Mouse (Mus musculus) stomach, embryonic 14.5 days (tissue): ENCODE measurements around the gene Mbnl2. TPM values are rescaled to one million over a fixed set of nuclear protein-coding genes. Genes with fewer than 3 reads are reported as not detected.
A peak's percentile ranks its signal among the peaks of the same experiment; 100 is the strongest.

Experiments used
- ATAC-seq: fragments of 200-750 bp; cut with Nextera tagmentation; 2 replicates; pipeline ENCODE4 v1.8.0; 2017; ENCODE audit warnings: low read depth, moderate TSS enrichment; ENCODE audit not compliant: insufficient number of reproducible peaks, insufficient read depth, low FRiP score
- H3K27ac ChIP-seq: fragments of 300-500 bp; sonication (generic); 2 replicates; pipeline ENCODE4 v1.5.1; 2014; ENCODE audit warnings: mild to moderate bottlenecking, low read length, moderate library complexity, mixed read lengths
- H3K27me3 ChIP-seq: fragments of 300-500 bp; sonication (generic); 2 replicates; pipeline ENCODE4 v1.6.1; 2014; ENCODE audit warnings: low read length, control low read depth, mixed read lengths; ENCODE audit not compliant: control insufficient read depth, insufficient read depth
- H3K36me3 ChIP-seq: fragments of 300-500 bp; sonication (generic); 2 replicates; pipeline ENCODE4 v1.6.1; 2014; ENCODE audit warnings: mild to moderate bottlenecking, control low read depth, low read length, moderate library complexity, mixed read lengths; ENCODE audit not compliant: control insufficient read depth, insufficient read depth
- H3K4me1 ChIP-seq: fragments of 300-500 bp; sonication (generic); 2 replicates; pipeline ENCODE4 v1.6.1; 2014; ENCODE audit warnings: low read length, control low read depth, mixed read lengths; ENCODE audit not compliant: control insufficient read depth, insufficient read depth
- H3K4me2 ChIP-seq: fragments of 300-500 bp; sonication (generic); replicated peaks from 2 replicates; pipeline ENCODE4 v1.6.1; 2014; ENCODE audit warnings: low read depth, low read length, control low read depth
- H3K4me3 ChIP-seq: fragments of 300-500 bp; sonication (generic); 2 replicates; pipeline ENCODE4 v1.5.1; 2014; ENCODE audit warnings: low read depth, low read length, control low read depth
- H3K9ac ChIP-seq: fragments of 300-500 bp; sonication (generic); replicated peaks from 2 replicates; pipeline ENCODE4 v1.6.1; 2014; ENCODE audit warnings: low read depth, mild to moderate bottlenecking, control low read depth, low read length, moderate library complexity, mixed read lengths
- H3K9me3 ChIP-seq: fragments of 300-500 bp; sonication (generic); 2 replicates; pipeline ENCODE4 v1.6.1; 2016; ENCODE audit warnings: low read depth, low read length, control low read depth; ENCODE audit not compliant: control insufficient read depth
- WGBS: fragments of 180-500 bp; shearing (Covaris S2); extraction: QIAGEN DNeasy Blood & Tissue Kit; methylation state at CpG from one replicate; pipeline ENCODE4 v1.1.7; 2014; 5-methylcytosine and 5-hydroxymethylcytosine counted together
- polyA plus RNA-seq: library from polyadenylated mRNA; unstranded; fragments of >200 nt; fragmentation: Nextera tagmentation; extraction: Ambion mirVana; gene quantifications from 2 replicates; pipeline ENCODE4 v1.2.1, GENCODE M21; 2014

Gene Mbnl2
- polyA plus RNA-seq, 1 experiment from 2014 or later: 119 TPM

DNA sequence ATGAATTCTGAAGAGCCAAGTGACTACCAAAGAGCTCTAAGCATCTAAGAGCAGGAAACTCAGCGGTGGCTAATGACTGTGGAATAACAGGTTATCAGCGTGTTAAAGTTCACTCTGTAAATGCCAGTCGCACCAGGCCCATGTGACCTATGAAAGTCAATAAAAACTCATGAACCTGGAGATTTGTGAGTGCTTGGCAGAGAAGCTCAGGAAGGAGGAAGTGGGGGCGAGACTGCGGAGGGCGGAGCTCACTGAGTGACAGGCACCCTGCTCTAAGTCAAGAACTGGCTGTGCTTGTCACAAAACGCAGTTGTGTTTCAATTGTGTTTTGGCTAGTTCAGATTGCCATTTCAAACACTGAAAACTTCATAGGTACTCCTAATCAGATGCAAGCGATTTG, 131.4 kb downstream of the Mbnl2 start:
- Histone ChIP-seq H3K4me3 (no peak overlapping the region), H3K9me3 (no peaks in the 10 kb centered on the region), H3K27ac (no peak overlapping the region; the same call in 1 of the 2 replicates), H3K36me3 (peaks cover 26% of the 10 kb centered on the region; the same call in 1 of the 2 replicates), H3K9ac (no peak overlapping the region), H3K4me2 (no peak overlapping the region), H3K4me1 (no peaks in the 10 kb centered on the region; the same call in 1 of the 2 replicates), H3K27me3 (no peaks in the 10 kb centered on the region)
- 58% methylated on average over 8 of the region's 8 CpGs for whole genome bisulfite sequencing
- peak; percentile 79 for ATAC-seq

- H3K27me3 ChIP-seq: no peaks in the 10 kb centered on the region
- H3K9me3 ChIP-seq: no peaks in the 10 kb centered on the region
- H3K9ac ChIP-seq: no peak overlapping the region
- WGBS: 89% methylated on average over 10 of the region's 10 CpGs
- no peak for ATAC-seq
- no peaks in the 10 kb centered on the region; the same call in 1 of the 2 replicates for H3K4me1 ChIP-seq
- peaks cover 16% of the 10 kb centered on the region for H3K36me3 ChIP-seq
- H3K27ac ChIP-seq: no peak overlapping the region
- no peak overlapping the region for H3K4me3 ChIP-seq
- H3K4me2 ChIP-seq: no peak overlapping the region
Measured at GRCm38 (mm10) chr14:120409854-120410253, 134.4 kb downstream of the Mbnl2 start.

DNA sequence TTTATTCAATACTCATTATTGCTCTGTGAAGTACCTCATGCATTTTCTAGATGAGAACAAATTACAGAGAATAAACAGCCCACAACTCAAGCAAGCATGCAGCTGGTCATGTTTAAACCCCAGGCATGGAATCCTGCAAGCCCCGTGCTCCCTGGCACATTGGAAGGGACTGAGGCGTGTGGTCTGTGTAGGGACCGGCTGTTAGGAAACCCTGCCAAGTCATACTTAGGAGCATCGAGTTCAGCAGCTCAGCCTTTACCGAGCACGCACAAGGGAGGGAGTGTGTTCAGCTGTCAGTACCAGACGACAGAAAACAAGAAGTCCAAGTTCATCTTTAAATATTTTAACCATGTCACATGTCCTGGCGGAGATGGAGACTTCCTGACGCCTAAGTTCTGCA, 141.4 kb downstream of the Mbnl2 start:
- no peak overlapping the region for H3K4me2 ChIP-seq
- H3K4me1 ChIP-seq: no peaks in the 10 kb centered on the region
- H3K9ac ChIP-seq: no peak overlapping the region
- no peaks in the 10 kb centered on the region for H3K27me3 ChIP-seq
- peaks cover 20% of the 10 kb centered on the region for H3K36me3 ChIP-seq
- no peaks in the 10 kb centered on the region for H3K9me3 ChIP-seq
- H3K27ac ChIP-seq: 0 out of 2 replicates have a peak overlapping the region, but pooled peaks have one; percentile 23
- no peak overlapping the region for H3K4me3 ChIP-seq
- ATAC-seq: peak; percentile 33; the same call in 1 of the 2 replicates
- 71% methylated on average over 9 of the region's 9 CpGs for WGBS

DNA sequence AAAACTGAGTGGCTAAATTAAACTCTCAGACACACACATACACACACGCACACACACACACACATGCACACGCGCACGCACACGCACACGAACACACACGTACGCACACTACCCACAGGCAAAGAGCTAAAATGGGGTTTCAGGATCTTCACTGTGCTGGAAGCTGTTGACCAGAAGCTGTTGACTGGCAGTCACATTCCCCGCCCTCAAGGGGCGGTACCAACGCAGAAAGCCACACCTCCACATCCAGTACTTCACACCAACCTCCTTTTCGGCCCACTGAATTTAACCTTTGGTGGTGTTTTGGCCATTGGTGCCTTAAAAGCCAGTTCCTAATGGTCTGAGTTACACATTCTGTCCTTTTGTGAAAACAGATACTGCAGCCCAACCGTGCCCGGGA, 143.5 kb downstream of the Mbnl2 start:
- WGBS: 73% methylated on average over 14 of the region's 14 CpGs
- Histone ChIP-seq H3K4me3 (no peak overlapping the region), H3K4me2 (no peak overlapping the region), H3K36me3 (peaks cover 20% of the 10 kb centered on the region), H3K27me3 (no peaks in the 10 kb centered on the region), H3K9ac (no peak overlapping the region), H3K9me3 (no peaks in the 10 kb centered on the region), H3K27ac (no peak overlapping the region), H3K4me1 (no peaks in the 10 kb centered on the region)
- no peak; the same call in 1 of the 2 replicates for ATAC-seq

- Histone ChIP-seq H3K4me2 (no peak overlapping the region), H3K9me3 (peaks cover 9% of the 10 kb centered on the region; the same call in 1 of the 2 replicates), H3K9ac (no peak overlapping the region), H3K27me3 (no peaks in the 10 kb centered on the region), H3K4me1 (no peaks in the 10 kb centered on the region), H3K27ac (no peak overlapping the region), H3K36me3 (peaks cover 28% of the 10 kb centered on the region), H3K4me3 (no peak overlapping the region)
- WGBS: 84% methylated on average over 5 of the region's 5 CpGs
- no peak for ATAC-seq
Measured at GRCm38 (mm10) chr14:120428497-120428896, 153.0 kb downstream of the Mbnl2 start.

DNA sequence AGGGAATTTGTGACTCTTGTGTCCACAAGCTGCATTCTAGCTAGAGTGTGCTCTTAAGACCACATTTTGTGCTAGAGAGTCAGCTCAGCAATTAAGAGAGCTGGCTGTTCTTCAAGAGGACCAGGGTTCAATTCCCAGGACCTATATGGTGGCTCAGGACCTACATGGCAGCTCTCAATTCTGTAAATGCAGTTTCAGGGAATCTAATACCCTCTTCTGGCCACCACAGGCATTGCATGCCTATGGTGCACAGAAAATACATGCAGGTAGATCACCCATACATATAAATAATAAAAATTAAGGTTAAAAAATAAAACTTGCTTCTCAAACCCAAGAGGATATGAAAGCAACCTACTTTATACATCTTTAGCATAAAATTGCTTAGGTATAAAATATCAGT, 157.3 kb downstream of the Mbnl2 start:
- no peak for ATAC-seq
- Histone ChIP-seq H3K4me3 (no peak overlapping the region), H3K9ac (no peak overlapping the region), H3K27me3 (no peaks in the 10 kb centered on the region), H3K4me1 (no peaks in the 10 kb centered on the region), H3K36me3 (peaks cover 4% of the 10 kb centered on the region; the same call in 1 of the 2 replicates), H3K9me3 (no peaks in the 10 kb centered on the region), H3K4me2 (no peak overlapping the region), H3K27ac (no peak overlapping the region)

DNA sequence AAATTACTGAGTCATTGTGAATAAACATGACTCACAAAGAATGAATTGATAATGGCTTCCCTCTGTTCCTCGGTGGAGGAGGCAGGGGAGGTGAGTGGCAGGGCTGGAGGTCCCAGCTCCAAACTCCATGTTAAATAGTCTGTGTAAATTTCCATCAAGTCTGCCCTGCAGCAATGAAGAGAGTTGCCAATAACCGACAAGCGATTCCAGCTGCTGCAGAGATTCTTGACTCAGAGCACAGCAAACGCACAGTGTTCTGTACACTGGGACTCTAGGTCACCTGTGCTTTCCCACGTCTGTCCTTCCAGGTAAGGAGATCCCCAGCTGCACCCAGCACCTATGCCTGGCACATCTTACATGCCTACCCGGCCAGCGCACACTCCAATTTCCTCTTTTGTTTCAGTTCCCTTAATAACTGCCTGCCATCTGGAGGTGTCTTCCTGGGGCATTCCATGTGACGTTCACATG, 158.5 kb downstream of the Mbnl2 start:
- no peak overlapping the region for H3K9ac ChIP-seq
- H3K36me3 ChIP-seq: peaks cover 4% of the 10 kb centered on the region; the same call in 1 of the 2 replicates
- no peaks in the 10 kb centered on the region for H3K27me3 ChIP-seq
- no peak overlapping the region for H3K4me3 ChIP-seq
- 78% methylated on average over 8 of the region's 8 CpGs for WGBS
- no peak for ATAC-seq
- H3K27ac ChIP-seq: no peak overlapping the region
- no peaks in the 10 kb centered on the region for H3K9me3 ChIP-seq
- H3K4me1 ChIP-seq: no peaks in the 10 kb centered on the region
- no peak overlapping the region for H3K4me2 ChIP-seq

- WGBS: 47% methylated on average over 1 of the region's 1 CpGs
- ATAC-seq: no peak
- H3K9me3 ChIP-seq: no peaks in the 10 kb centered on the region
- no peaks in the 10 kb centered on the region for H3K4me1 ChIP-seq
- no peaks in the 10 kb centered on the region for H3K27me3 ChIP-seq
- H3K27ac ChIP-seq: no peak overlapping the region
- H3K9ac ChIP-seq: no peak overlapping the region
- no peak overlapping the region for H3K4me2 ChIP-seq
- H3K4me3 ChIP-seq: no peak overlapping the region
- H3K36me3 ChIP-seq: no peaks in the 10 kb centered on the region; the same call in 1 of the 2 replicates
Measured at GRCm38 (mm10) chr14:120434831-120435230, 159.4 kb downstream of the Mbnl2 start.

GRCm38 (mm10) chr14:120440716-120441115, 165.2 kb downstream of the Mbnl2 start:
- Histone ChIP-seq H3K9me3 (no peaks in the 10 kb centered on the region), H3K4me3 (no peak overlapping the region), H3K4me1 (no peaks in the 10 kb centered on the region), H3K27ac (no peak overlapping the region), H3K27me3 (no peaks in the 10 kb centered on the region), H3K36me3 (no peaks in the 10 kb centered on the region), H3K9ac (no peak overlapping the region), H3K4me2 (no peak overlapping the region)
- no peak for ATAC-seq
